Mouse (Mus musculus) layer of hippocampus, adult 2 months (tissue): ENCODE results near the gene Gm42688. TPM values are rescaled to one million over a fixed set of nuclear protein-coding genes. Genes with fewer than 3 reads are reported as not detected.

Source experiments
- DNase-seq, 2 experiments: peaks; one replicate each; pipeline ENCODE4 v3.0.0; 2022; ENCODE audit warnings: low spot score in 2 of 2
- H3K27ac ChIP-seq: fragments of 200-600 bp; 2 replicates; pipeline ENCODE4 v1.8.1; 2022
- H3K4me3 ChIP-seq: fragments of 200-600 bp; 2 replicates; pipeline ENCODE4 v1.8.1; 2022; ENCODE audit warnings: mild to moderate bottlenecking
- CTCF ChIP-seq: fragments of 200-600 bp; conservative IDR thresholded peaks from 2 replicates; pipeline ENCODE4 v1.8.1; 2022; ENCODE audit warnings: antibody characterized with exemption, mild to moderate bottlenecking, moderate library complexity
- total RNA-seq, 2 experiments: library from RNA; stranded (reverse); gene quantifications; 2 replicates each; pipeline ENCODE4 v1.2.3; 2021

The Gm42688 gene
- total RNA-seq, 2 experiments from 2014 or later = 8.5 to 9.5 TPM

DNA sequence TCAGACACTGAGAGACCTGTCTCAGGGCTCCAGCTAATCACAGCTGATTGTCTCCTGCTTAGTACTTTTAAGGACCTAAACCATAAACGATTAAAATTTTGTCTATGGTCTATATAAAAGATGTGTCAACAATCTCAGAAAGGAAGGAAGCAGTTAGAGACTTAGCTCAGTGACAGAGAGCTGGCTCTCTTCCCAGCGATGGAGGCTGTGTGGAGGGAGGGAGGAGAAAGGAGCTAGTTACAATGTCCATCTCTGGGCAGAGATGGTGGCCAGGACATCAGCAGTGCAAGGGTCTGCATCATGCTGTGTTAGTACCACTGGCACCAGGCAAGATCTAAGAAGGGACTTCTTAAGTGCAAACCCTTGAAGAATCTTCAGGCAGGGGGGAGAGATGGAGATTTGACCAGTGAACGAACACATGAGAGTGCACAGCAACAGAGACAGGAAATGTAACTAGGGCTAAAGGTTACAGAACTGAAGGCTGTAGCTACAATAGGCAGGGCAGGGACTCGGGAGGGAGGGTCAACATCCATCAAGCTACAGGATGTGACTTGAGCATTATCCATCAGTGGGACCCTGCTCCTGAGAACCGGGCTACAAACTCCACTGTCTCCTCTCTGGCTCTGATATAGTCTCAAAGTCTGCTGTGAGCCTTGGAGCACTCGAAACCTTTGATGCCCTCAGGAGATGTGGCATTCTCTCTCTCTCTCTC is 8.8 kb upstream of the Gm42688 start:
- no peak overlapping the region for H3K4me3 ChIP-seq
- DNase-seq = no peak
- H3K27ac ChIP-seq = no peak overlapping the region
- no peak for TF ChIP-seq CTCF

DNA sequence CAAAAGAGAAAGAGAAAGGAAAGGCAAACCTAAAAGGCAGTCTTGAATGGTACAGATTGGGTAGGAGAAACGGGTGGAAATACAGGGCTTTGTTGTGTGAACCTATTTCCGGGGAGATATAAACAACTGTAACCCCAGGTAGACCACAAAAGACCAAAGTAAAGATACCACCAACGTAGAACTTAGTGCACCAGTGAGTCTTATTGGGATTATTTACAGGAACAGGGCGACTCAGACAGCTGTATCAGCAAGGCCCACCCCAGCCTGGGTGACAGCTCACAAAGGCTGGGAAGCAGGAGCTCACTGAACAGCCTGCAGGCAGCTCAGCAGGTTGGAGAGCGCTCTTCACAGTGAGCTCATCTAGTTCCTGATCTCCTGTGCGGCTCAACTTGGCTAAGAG is 5.4 kb upstream of the Gm42688 start:
- no peak overlapping the region for H3K27ac ChIP-seq
- no peak overlapping the region for H3K4me3 ChIP-seq
- no peak for DNase-seq
- no peak for TF ChIP-seq CTCF

DNA sequence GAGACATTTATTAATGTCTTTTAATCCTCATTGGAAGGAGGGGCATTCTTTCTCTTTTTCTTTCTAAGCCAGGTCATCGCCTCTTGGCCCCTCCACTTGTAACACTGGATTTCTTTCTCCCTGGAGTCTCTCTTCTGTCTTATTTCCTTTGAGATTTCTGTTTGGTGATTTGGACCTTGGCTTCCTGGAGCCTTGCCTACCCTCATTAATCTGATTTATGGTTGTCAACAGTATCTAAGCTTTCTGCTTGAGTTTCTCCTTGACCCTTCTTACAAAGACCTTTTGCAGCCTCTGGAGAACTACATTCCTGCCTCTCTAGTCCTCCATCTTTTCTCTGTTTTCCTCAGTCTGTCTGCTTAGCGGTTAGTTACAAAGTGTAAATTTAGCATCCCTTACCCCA is 3.0 kb upstream of the Gm42688 start:
- no peak overlapping the region for H3K4me3 ChIP-seq
- TF ChIP-seq CTCF = no peak
- H3K27ac ChIP-seq = no peak overlapping the region
- no peak for DNase-seq

DNA sequence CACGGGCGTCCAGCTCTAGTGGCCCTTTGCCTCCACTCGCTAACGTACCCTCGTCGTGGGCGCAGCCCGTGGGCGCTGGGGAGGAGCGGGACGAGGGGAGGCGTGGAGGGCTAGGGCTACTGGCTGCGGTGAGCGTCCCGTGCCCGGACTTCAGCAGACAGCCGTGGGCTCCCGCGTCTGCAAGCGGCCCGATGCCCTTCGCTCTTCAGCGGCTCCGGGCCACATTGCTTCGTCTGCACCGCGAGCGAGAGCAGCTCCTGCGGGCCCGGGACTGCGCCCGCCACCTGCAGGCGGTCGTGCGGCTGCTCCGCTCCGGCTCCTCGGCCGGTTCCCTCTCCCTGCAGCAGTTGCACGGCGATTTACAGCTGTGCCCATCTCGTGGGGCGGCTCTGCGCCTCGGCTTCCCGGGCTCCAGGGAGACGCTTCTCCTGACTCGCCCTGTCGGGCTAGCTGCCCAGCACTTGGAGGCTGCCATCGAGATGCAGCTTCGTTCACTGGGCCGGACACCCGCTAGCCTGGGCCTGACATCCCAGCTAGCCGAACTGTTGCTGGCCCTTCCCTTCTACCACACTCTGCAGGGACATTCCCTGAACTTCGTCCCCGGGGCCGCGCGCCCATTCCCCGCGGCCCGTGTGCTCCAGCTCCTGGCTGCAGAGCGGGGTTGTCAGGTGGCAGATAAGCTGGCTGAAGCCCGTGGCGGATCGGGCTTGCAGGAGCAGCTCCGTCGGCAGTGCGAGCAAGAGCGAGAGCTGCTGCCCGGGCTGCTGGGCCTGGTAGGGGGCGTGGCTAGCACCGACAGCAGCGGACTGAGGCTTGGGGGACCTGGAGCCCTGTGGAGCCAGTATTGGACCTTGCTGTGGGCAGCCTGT is 505 bp downstream of the Gm42688 start:
- H3K4me3 ChIP-seq = peak overlapping the region; percentile 83
- TF ChIP-seq CTCF = peak; percentile 63
- peak in 1 of 2 experiments; percentile 59 for DNase-seq
- peak overlapping the region; percentile 93 for H3K27ac ChIP-seq

DNA sequence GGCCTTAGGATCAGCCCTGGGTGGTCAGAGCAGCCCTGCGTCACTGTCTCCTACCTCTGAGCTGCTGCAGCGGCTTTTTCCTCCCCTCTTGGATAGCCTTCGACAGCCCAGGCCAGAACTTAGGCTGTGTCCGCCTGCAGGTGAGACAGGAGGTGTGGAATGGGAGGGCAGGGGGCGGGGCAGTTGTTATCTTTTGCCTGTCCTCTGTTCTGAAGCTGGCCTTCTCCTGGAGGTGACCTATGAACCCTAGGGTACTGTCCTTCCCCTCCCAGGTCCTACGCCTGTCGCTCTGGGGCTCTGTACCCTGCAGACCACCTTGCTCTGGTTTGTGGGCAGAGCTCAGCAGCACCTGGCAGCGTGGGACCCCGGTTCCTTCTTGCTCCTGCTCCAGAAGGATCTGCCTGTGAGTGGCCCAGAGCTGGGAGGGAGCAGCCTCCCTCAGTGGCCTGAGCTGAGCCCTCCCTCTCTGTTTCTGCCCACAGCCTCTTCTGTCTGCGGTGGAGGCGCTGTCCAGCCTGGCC is 1.8 kb downstream of the Gm42688 start:
- Histone ChIP-seq H3K27ac (peak overlapping the region; percentile 93), H3K4me3 (peak overlapping the region; percentile 83)
- DNase-seq = no peak
- TF ChIP-seq CTCF = no peak

DNA sequence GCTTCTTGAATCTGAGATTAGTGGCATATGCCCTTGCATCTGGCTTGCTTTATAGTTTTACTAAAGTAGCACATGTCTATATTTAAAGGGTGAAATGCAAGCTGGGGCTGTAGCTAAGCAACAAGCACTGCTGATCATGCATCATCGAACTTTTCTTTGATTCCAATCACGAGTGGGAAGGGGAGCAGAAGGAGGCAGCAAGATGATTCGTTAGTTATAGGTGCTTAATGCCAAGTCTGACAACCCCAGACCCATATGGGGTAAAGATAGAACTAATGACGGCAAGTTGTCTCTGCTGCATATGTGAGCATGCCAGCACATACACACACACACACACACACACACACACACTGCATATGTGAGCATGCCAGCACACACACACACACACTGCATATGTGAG is 2.7 kb downstream of the Gm42688 start:
- Histone ChIP-seq H3K4me3 (no peak overlapping the region), H3K27ac (peak overlapping the region; percentile 93)
- no peak for TF ChIP-seq CTCF
- DNase-seq = peak in 1 of 2 experiments; percentile 85

DNA sequence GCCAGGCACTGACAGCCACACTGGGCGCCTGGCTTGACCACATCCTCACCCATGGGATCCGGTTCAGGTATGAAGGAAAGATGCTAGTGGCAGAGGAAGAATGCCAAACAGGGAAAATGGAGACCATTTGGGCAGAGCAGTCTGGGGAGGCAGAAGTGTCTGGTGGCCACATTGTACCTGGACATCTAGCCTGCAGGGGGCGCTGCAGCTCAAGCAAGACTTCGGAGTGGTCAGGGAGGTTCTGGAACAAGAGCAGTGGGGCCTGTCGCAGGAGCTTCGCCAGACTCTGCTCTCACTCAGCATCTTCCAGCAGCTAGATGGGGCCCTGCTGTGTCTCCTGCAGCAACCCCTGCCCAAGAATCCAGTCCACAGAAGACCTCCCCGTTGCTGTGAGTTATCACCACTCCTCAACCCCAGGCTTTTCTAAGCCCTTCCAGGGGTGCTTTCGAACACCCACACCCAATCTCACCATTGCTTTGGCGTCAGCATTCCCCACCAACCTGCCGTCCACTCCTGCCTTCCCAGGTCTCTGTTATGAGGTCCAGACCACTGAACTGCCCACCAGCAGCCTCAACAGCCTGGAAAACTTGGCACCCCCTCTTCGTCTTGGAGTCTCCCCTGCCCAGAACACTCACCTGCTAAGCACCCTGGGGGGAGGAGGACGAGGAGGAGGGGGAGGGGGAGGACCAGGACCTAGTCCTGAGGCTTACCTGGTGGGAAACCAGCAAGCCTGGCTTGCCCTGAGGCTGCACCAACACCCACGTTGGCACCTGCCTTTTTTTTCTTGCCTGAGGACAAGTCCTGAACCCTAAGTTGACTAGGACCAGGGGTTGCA is 6.4 kb downstream of the Gm42688 start:
- Histone ChIP-seq H3K4me3 (peak overlapping the region; percentile 94; the same call in 1 of the 2 replicates), H3K27ac (peak overlapping the region; percentile 98)
- DNase-seq = peak in 1 of 2 experiments; percentile 75
- TF ChIP-seq CTCF = peak; percentile 85

DNA sequence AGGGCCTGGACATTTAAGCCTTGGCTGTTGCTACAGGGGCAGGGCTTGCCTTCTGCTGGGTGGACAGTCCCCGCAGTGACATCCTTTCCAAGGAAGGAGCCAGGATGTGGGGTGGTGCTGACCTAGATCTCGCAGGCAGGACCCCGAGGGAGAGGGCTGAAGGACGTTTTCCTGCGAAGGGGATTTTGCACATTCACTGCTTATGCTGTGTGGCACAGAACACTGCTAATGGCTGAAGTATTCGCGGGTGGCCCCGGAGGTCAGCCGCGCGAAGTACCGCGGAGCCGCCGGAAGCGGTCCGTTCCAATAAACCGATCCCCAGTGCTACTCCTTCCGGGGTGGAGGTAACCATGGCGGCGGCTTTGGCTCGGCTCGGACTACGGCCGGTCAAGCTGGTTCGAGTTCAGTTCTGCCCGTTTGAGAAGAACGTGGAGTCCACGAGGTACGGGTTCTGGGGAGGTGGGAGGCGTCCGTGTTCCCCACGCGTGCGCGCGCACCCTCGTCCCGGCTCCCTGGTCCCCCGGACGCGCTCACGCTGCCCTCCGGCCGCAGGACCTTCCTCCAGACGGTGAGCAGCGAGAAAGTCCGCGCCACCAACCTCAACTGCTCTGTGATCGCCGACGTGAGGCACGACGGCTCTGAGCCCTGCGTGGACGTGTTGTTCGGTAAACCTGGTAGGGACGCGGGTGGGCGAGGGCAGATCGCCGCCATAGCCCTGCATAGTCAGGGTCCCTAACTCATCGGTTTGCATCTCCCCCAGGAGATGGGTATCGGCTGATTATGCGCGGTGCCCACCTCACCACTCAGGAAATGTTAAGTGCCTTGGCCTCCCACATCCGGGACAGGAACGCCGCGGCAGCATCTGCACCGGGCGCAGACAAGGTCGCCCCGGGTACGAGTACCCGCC is 7.6 kb downstream of the Gm42688 start, which contains the start of gene Mrpl53:
Gene Mrpl53, plus strand, starts transcription at position 279 of the 907 bp plus-strand sequence.
- TF ChIP-seq CTCF = no peak

DNA sequence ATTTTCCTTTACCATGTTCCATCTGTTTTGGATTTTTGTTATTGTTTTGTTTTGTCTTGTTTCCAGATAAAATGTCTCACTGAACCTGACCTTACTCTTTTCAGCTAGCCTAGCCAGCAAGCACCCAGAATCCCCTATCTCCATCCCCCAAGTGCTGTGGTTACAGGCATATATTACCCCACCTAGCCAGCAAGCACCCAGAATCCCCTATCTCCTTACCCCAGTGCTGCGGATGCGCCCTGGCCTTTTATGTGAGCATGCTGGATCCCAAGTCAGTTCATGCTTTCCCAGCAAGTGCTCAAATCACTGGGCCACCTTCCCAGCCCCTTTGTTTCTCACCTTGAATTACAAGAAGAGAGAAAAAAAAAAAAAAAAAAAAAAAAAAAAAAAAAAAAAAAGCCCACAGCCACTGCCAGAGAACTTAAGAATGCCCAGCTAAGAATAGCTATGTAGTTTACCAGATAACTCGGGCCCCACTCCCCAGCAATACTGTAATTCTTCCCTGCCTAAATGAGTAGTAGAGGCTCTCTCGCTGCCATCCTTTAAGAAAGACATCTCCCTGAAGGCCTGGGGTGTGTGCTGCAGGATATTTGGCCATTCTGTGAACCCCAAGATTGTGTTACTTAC is 10.2 kb downstream of the Gm42688 start:
- no peak for DNase-seq
- no peak overlapping the region for H3K27ac ChIP-seq
- H3K4me3 ChIP-seq = no peak overlapping the region
- no peak for TF ChIP-seq CTCF

More for the DNA sequence above, 7.6 kb downstream of the Gm42688 start, which contains the start of gene Mrpl53:
- DNase-seq = peak; percentile 73 to 81
- Histone ChIP-seq H3K4me3 (peak within 1 kb of the TSS; percentile 94), H3K27ac (peak within 1 kb of the TSS; percentile 98)

DNA sequence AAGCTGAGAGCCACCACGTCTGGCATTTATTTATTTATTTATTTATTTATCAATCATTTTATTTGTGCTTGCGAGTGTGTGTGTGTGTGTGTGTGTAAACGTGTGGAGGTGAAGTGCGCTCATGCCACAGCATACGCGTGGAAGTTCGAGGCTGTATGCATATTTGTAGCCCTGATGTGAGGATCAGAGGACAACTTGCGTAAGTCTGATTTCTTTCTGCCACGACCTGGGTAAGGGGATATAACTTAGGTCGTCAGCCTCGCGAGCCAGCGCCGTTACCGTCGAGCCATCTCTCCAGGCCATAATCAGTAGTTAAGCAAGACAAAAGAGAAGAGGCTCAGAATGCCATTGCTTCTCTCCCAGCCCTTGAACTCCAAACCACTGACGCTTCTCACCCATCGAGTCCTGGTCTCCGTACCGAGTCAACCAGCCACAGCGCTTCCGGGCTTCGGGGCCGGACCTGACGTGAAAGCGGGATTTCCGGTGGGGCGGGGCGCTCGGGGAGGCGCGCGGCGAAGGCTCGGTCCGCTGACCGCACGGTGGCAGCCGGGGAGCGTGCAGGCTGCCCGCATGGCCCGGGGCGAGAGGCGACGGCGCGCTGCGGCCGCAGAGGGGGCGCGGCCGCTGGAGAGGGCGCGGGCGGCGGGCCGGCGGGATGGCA is 13.7 kb downstream of the Gm42688 start, which contains the start of gene Mogs:
Gene Mogs, plus strand, starts transcription at position 486 of the 661 bp plus-strand sequence.
- peak within 1 kb of the TSS; percentile 97 for H3K27ac ChIP-seq
- peak; percentile 61 for TF ChIP-seq CTCF
- H3K4me3 ChIP-seq = peak within 1 kb of the TSS; percentile 88
- peak; percentile 92 to 94 for DNase-seq
